Mouse (Mus musculus): ENCODE measurements around the gene Scgb1b20.
"Not testable (repeated sequence)": the region's sequence is repeated elsewhere in the genome, so short reads cannot be mapped to it uniquely, and the experiment has no call there.

GRCm38 (mm10) chr7:33372934-33373333, at the start of gene Scgb1b20:
- TF ChIP-seq POLR2A (IDR thresholded peaks at IDR 0.05; ENCODE audit: control insufficient read depth, extremely low read depth, insufficient read depth, low read length, poor library complexity); CTCF (IDR thresholded peaks at IDR 0.05; ENCODE audit: borderline replicate concordance, control insufficient read depth, extremely low read depth, insufficient read depth, low read length, poor library complexity): not testable (repeated sequence)
